Mouse (Mus musculus): ENCODE data around the gene Slc9a6. TPM values are rescaled to one million over a fixed set of nuclear protein-coding genes. Genes with fewer than 3 reads are reported as not detected.

The Slc9a6 gene
- polyA plus RNA-seq, 1 experiment from 2014 or later, result 6.5 TPM

DNA sequence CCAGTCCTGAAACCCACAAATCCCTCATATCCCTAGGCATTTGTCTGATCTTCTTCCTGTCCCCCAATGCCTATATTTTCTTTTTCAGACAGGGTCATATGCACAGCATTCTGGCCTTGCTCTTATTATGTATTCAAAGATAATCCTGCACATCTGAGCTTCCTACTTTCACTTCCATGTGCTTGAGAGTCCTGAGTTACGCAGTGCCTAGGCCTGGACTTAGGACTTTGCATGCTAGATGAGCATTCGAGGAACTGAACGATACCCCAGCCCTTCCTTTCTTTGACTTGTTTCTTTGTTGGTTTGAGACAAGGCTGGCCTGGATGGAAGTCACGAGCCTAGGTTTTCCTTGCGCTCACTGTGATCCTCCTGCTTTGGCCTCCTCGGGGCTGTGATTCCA lies 83.0 kb downstream of the Slc9a6 start:
- WGBS, result 88% methylated on average over 6 of the region's 6 CpGs
- Histone ChIP-seq H3K4me1 (ENCODE audit: control insufficient read depth in 2 of 2, insufficient read depth in 2 of 2, low read length in 2 of 2) (no peaks in the 10 kb centered on the region), H3K9ac (ENCODE audit: low read length) (no peak overlapping the region), H3K27ac (replicated peaks in 1 of 2; ENCODE audit: control insufficient read depth in 1 of 2, insufficient read depth in 1 of 2, low read depth in 2 of 2, low read length in 2 of 2) (no peak overlapping the region), H3K36me3 (ENCODE audit: control insufficient read depth, insufficient read depth, low read length) (no peaks in the 10 kb centered on the region), H3K4me3 (ENCODE audit: control insufficient read depth in 1 of 2, insufficient read depth in 1 of 2, low read depth in 1 of 2, low read length in 2 of 2) (no peak overlapping the region), H3K9me3 (ENCODE audit: control insufficient read depth, low read length) (no peaks in the 10 kb centered on the region), H3K27me3 (ENCODE audit: control insufficient read depth, insufficient read depth, low read length) (no peaks in the 10 kb centered on the region), H3K4me2 (ENCODE audit: low read length) (no peak overlapping the region)
- ATAC-seq (ENCODE audit: insufficient number of reproducible peaks, insufficient read depth, low FRiP score, low read depth), result no peak

DNA sequence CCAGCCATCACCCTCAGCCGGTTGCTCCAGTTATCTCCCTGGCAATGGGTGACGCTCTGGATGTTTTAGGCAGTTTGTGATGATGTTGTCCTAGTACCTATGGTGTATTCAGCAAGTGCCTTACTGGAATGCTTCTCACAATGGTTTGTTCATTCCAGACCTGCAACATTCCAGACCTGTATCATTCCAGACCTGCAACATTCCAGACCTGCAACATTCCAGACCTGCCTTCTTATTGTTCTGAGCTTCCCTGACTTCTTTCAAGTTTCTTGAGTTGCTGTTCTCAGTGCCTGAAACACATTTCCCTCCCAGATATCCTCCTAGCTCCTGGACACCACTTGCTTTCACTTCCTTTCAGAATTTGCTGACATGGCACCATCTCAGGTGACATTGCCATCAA lies 85.0 kb downstream of the Slc9a6 start:
- Histone ChIP-seq H3K4me1 (ENCODE audit: control insufficient read depth in 2 of 2, insufficient read depth in 2 of 2, low read length in 2 of 2) (no peaks in the 10 kb centered on the region), H3K27me3 (ENCODE audit: control insufficient read depth, insufficient read depth, low read length) (no peaks in the 10 kb centered on the region), H3K9me3 (ENCODE audit: control insufficient read depth, low read length) (no peaks in the 10 kb centered on the region), H3K27ac (replicated peaks in 1 of 2; ENCODE audit: control insufficient read depth in 1 of 2, insufficient read depth in 1 of 2, low read depth in 2 of 2, low read length in 2 of 2) (no peak overlapping the region), H3K36me3 (ENCODE audit: control insufficient read depth, insufficient read depth, low read length) (no peaks in the 10 kb centered on the region), H3K4me3 (ENCODE audit: control insufficient read depth in 1 of 2, insufficient read depth in 1 of 2, low read depth in 1 of 2, low read length in 2 of 2) (no peak overlapping the region), H3K4me2 (ENCODE audit: low read length) (no peak overlapping the region), H3K9ac (ENCODE audit: low read length) (no peak overlapping the region)
- WGBS, result 54% methylated on average over 2 of the region's 2 CpGs
- no peak for ATAC-seq (ENCODE audit: insufficient number of reproducible peaks, insufficient read depth, low FRiP score, low read depth)

DNA sequence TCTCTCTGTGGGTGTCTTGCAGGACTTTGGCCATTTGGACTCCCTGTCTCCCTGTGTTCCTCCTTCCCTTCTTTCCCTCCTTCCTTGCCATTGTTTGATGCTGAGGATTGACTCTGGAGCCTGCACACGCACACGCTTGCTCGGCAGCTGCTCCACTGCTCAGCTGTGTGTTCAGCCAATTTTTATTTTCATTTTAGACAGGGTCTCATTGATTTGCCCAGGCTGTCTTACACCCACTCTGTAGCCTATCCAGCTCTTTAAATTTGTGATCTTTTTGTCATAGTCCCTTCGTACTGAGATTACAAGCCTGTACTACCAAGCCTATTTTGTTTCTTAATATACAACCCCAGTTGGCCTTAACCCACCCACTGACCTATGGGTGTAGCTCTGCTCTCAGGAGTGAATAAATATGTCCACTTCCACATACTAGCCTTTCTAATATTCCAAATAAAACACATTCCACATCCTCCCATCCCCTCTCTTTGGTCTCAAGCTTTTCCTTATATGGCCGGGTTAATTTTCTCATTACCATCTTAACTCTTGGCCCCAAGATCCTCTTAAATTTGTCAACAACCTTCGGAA lies 87.7 kb downstream of the Slc9a6 start:
- no peak overlapping the region for H3K27ac ChIP-seq (replicated peaks in 1 of 2; ENCODE audit: control insufficient read depth in 1 of 2, insufficient read depth in 1 of 2, low read depth in 2 of 2, low read length in 2 of 2)
- no peaks in the 10 kb centered on the region for H3K4me1 ChIP-seq (ENCODE audit: control insufficient read depth in 2 of 2, insufficient read depth in 2 of 2, low read length in 2 of 2)
- H3K4me3 ChIP-seq (ENCODE audit: control insufficient read depth in 1 of 2, insufficient read depth in 1 of 2, low read depth in 1 of 2, low read length in 2 of 2), result no peak overlapping the region
- no peaks in the 10 kb centered on the region for H3K27me3 ChIP-seq (ENCODE audit: control insufficient read depth, insufficient read depth, low read length)
- no peak overlapping the region for H3K9ac ChIP-seq (ENCODE audit: low read length)
- no peaks in the 10 kb centered on the region for H3K9me3 ChIP-seq (ENCODE audit: control insufficient read depth, low read length)
- 79% methylated on average over 6 of the region's 6 CpGs for WGBS
- no peak overlapping the region for H3K4me2 ChIP-seq (ENCODE audit: low read length)
- ATAC-seq (ENCODE audit: insufficient number of reproducible peaks, insufficient read depth, low FRiP score, low read depth), result no peak
- H3K36me3 ChIP-seq (ENCODE audit: control insufficient read depth, insufficient read depth, low read length), result no peaks in the 10 kb centered on the region

DNA sequence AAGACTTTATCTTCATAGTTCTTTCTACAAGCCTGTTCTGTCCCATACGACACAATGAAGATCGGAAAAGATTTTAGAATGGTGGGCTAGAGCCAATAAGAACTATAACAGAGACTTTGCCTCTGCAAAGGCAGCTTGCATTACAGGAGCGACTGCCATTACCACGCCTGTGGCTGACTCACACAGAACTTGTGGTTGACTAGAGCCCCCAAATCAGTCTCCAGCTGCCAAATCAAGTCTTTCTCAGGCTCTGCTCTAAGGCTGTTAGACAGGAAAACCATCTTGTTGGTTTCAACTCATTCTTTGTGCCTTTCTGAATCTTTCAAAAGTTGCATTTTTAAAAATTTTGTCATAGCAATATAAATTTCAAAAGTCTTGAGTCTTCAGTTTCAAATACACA lies 88.3 kb downstream of the Slc9a6 start:
- H3K4me1 ChIP-seq (ENCODE audit: control insufficient read depth in 2 of 2, insufficient read depth in 2 of 2, low read length in 2 of 2), result no peaks in the 10 kb centered on the region
- no peak overlapping the region for H3K27ac ChIP-seq (replicated peaks in 1 of 2; ENCODE audit: control insufficient read depth in 1 of 2, insufficient read depth in 1 of 2, low read depth in 2 of 2, low read length in 2 of 2)

DNA sequence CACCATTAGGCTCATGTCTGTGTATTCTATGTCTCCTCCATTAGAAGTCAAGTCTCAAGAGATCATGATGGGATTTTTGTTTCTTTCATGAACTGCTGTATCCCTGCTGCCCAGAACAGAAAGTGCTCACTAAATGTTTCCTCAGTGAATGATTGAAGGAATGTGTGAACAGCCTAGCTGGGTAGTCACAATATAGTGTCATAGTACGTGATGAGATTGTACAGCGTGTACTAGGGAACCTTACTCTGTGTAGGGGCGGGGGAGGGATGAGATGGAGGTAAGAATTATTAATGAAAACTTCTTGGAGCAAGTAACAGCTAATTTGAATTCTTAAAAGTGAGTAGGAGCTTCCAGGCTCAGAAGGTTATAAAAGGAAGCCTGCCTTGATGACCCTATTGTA lies 91.7 kb downstream of the Slc9a6 start:
- H3K27ac ChIP-seq (replicated peaks in 1 of 2; ENCODE audit: control insufficient read depth in 1 of 2, insufficient read depth in 1 of 2, low read depth in 2 of 2, low read length in 2 of 2), result no peak overlapping the region
- H3K9me3 ChIP-seq (ENCODE audit: control insufficient read depth, low read length), result no peaks in the 10 kb centered on the region
- ATAC-seq (ENCODE audit: insufficient number of reproducible peaks, insufficient read depth, low FRiP score, low read depth), result no peak
- H3K4me2 ChIP-seq (ENCODE audit: low read length), result no peak overlapping the region
- WGBS, result 68% methylated on average over 3 of the region's 3 CpGs
- H3K36me3 ChIP-seq (ENCODE audit: control insufficient read depth, insufficient read depth, low read length), result no peaks in the 10 kb centered on the region
- no peak overlapping the region for H3K9ac ChIP-seq (ENCODE audit: low read length)
- H3K27me3 ChIP-seq (ENCODE audit: control insufficient read depth, insufficient read depth, low read length), result no peaks in the 10 kb centered on the region
- H3K4me3 ChIP-seq (ENCODE audit: control insufficient read depth in 1 of 2, insufficient read depth in 1 of 2, low read depth in 1 of 2, low read length in 2 of 2), result no peak overlapping the region
- H3K4me1 ChIP-seq (ENCODE audit: control insufficient read depth in 2 of 2, insufficient read depth in 2 of 2, low read length in 2 of 2), result no peaks in the 10 kb centered on the region

More for the DNA sequence above, 88.3 kb downstream of the Slc9a6 start:
- 80% methylated on average over 4 of the region's 4 CpGs for WGBS
- Histone ChIP-seq H3K9me3 (ENCODE audit: control insufficient read depth, low read length) (no peaks in the 10 kb centered on the region), H3K9ac (ENCODE audit: low read length) (no peak overlapping the region), H3K4me3 (ENCODE audit: control insufficient read depth in 1 of 2, insufficient read depth in 1 of 2, low read depth in 1 of 2, low read length in 2 of 2) (no peak overlapping the region), H3K4me2 (ENCODE audit: low read length) (no peak overlapping the region), H3K36me3 (ENCODE audit: control insufficient read depth, insufficient read depth, low read length) (no peaks in the 10 kb centered on the region), H3K27me3 (ENCODE audit: control insufficient read depth, insufficient read depth, low read length) (no peaks in the 10 kb centered on the region)
- no peak for ATAC-seq (ENCODE audit: insufficient number of reproducible peaks, insufficient read depth, low FRiP score, low read depth)

DNA sequence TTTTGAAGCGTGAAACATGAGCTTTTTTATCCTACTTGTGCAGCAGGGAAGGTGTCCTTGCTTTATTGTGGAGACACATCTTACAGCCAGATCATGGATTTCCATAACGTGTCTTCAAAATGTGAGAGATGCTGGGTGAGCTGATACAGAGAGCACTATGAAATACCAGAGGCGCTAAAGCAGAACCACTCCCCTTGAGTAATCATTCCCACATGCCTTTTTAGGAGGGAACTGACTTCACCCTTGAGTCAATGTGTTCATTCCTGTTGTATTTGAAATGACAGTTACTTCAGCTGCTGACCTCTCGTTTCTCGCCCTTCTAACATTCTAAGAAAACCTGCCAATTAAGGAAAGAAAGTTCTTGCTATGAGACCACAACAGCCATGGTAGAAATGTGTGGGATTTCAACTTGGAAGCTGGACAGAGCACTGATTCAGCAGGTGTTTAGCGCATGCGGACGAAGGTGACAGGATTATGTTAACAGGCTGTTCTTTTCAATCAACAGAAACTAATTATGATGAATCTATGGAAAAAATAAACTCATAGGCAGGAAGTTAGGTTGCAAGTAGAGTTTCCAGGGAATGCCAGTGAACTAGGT lies 94.5 kb downstream of the Slc9a6 start:
- no peaks in the 10 kb centered on the region for H3K4me1 ChIP-seq (ENCODE audit: control insufficient read depth in 2 of 2, insufficient read depth in 2 of 2, low read length in 2 of 2)
- H3K9me3 ChIP-seq (ENCODE audit: control insufficient read depth, low read length), result no peaks in the 10 kb centered on the region
- H3K9ac ChIP-seq (ENCODE audit: low read length), result no peak overlapping the region
- H3K4me3 ChIP-seq (ENCODE audit: control insufficient read depth in 1 of 2, insufficient read depth in 1 of 2, low read depth in 1 of 2, low read length in 2 of 2), result no peak overlapping the region
- no peaks in the 10 kb centered on the region for H3K36me3 ChIP-seq (ENCODE audit: control insufficient read depth, insufficient read depth, low read length)
- WGBS, result 70% methylated on average over 8 of the region's 8 CpGs
- no peak overlapping the region for H3K4me2 ChIP-seq (ENCODE audit: low read length)
- no peak for ATAC-seq (ENCODE audit: insufficient number of reproducible peaks, insufficient read depth, low FRiP score, low read depth)
- no peaks in the 10 kb centered on the region for H3K27me3 ChIP-seq (ENCODE audit: control insufficient read depth, insufficient read depth, low read length)
- no peak overlapping the region for H3K27ac ChIP-seq (replicated peaks in 1 of 2; ENCODE audit: control insufficient read depth in 1 of 2, insufficient read depth in 1 of 2, low read depth in 2 of 2, low read length in 2 of 2)

DNA sequence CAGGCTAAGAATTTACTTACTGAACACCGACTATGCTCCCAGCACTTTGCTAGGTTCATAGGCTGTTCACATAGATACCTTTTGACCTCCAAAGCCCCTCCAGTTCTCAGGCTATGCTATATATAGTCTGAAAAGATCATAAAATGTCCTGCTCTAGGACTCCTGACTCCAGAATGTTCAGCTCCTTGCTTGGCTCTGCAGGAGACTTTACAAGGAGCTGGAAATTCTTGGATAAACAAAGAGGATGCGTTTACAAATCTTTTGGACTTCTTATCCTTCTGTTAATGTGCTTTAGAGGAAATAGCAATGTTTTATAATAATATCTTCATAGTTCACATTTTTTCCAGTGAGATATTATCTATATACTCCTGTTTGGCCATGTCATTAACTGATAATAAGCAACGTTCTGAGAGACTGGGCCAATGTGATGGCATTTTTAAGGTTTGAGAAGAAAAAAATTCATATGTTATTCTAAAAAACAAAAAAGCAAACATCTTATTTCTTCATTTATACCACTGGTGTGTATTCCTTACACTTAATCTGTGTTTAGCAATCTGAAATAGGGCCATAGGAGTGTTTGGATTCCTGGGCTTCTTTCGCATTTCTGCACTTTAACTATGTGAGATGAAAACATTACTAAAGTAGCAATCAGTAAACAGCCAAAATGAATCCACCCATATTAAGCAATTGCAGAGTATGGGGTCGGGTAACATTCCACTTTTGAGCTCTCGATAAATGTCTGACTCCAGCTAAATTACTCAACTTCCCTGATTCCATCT lies 99.2 kb downstream of the Slc9a6 start:
- 64% methylated on average over 6 of the region's 6 CpGs for WGBS
- ATAC-seq (ENCODE audit: insufficient number of reproducible peaks, insufficient read depth, low FRiP score, low read depth), result no peak
- no peak overlapping the region for H3K4me2 ChIP-seq (ENCODE audit: low read length)

More for the DNA sequence above, 99.2 kb downstream of the Slc9a6 start:
- H3K27me3 ChIP-seq (ENCODE audit: control insufficient read depth, insufficient read depth, low read length), result no peaks in the 10 kb centered on the region
- no peak overlapping the region for H3K4me3 ChIP-seq (ENCODE audit: control insufficient read depth in 1 of 2, insufficient read depth in 1 of 2, low read depth in 1 of 2, low read length in 2 of 2)
- no peak overlapping the region for H3K9ac ChIP-seq (ENCODE audit: low read length)
- H3K4me1 ChIP-seq (ENCODE audit: control insufficient read depth in 2 of 2, insufficient read depth in 2 of 2, low read length in 2 of 2), result no peaks in the 10 kb centered on the region
- no peaks in the 10 kb centered on the region for H3K36me3 ChIP-seq (ENCODE audit: control insufficient read depth, insufficient read depth, low read length)
- H3K27ac ChIP-seq (replicated peaks in 1 of 2; ENCODE audit: control insufficient read depth in 1 of 2, insufficient read depth in 1 of 2, low read depth in 2 of 2, low read length in 2 of 2), result no peak overlapping the region
- H3K9me3 ChIP-seq (ENCODE audit: control insufficient read depth, low read length), result no peaks in the 10 kb centered on the region
